Mouse (Mus musculus): ENCODE measurements around the gene Dip2c. TPM values are rescaled to one million over a fixed set of nuclear protein-coding genes. Genes with fewer than 3 reads are reported as not detected.

Gene Dip2c
- total RNA-seq, 1 experiment from 2014 or later = 2.2 TPM

DNA sequence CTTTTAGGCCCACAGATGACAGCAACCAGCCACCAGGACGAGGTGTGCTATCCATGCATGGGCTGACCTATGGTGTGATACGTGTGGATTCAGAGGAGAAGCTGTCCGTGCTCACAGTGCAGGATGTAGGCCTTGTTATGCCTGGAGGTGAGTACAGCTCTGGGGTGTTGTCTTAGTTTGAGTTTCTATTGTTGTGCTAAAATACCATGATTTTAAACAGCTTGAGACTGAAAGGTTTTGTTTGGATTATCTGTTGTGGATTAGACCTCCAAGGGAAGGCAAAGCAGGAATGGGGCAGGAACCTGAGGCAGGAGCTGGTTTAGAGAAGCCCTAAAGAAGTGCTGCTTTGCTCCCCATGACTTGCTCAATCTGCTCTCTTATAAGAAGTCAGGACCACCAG is 325.0 kb downstream of the Dip2c start:
- no peak for ATAC-seq (replicated peaks; ENCODE audit: insufficient number of reproducible peaks, low FRiP score, low TSS enrichment, poor library complexity, severe bottlenecking)

DNA sequence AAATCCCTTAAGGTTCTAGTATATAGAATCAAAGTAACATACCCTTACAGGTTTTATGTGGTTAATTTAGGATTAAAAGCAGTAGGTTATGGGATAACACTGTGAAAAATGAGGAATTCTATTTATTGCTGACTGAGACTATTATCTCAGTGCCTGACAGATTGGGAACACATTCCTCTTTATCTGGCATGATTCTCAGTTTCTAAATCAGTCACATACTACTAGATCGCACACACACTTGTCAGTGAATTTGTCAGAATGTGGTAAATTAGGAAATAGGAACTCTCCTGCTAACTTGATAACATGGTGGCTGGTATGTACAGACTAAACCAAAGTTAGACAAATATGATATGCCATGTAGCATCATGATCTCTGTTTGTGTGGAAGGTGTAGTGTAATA is 334.9 kb downstream of the Dip2c start:
- no peak for ATAC-seq (replicated peaks; ENCODE audit: insufficient number of reproducible peaks, low FRiP score, low TSS enrichment, poor library complexity, severe bottlenecking)

DNA sequence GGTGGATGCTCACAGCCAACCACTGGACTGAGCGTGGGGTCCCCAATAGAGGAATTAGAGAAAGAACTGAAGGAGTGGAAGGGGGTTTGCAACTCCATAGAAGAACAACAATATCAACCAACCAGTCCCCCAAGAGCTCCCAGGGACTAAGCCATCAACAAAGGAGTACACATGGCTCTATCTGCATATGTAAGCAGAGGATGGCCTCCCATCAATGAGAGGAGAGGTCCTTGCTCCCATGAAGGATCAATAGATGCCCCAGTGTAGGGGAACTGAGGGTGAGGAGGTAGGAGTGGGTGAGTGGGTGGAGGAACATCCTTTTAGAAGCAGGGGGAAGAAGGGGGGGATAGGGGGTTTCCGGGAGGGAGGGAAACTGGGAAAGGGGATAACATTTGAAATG is 356.4 kb downstream of the Dip2c start:
- no peak for ATAC-seq (replicated peaks; ENCODE audit: insufficient number of reproducible peaks, low FRiP score, low TSS enrichment, poor library complexity, severe bottlenecking)

DNA sequence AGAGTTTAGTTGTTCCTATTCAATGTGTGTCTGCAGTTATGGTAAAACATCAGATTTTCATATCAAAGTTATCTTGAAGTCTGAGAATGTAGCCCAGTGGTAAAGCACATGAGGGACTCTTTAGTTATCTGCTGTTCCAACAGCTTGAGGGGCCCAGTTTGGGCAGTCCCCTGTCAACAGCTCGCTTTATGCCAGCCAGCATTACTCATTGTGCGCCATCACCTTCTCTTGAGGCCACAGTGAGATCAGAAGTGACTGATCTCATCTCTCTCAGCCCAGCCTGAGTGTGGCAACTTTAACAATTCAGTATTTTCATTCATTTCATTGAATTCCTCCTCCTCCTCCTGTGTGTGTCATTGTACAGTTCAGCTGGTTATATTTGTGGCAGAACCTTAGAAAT is 359.6 kb downstream of the Dip2c start:
- ATAC-seq (replicated peaks; ENCODE audit: insufficient number of reproducible peaks, low FRiP score, low TSS enrichment, poor library complexity, severe bottlenecking) = no peak

DNA sequence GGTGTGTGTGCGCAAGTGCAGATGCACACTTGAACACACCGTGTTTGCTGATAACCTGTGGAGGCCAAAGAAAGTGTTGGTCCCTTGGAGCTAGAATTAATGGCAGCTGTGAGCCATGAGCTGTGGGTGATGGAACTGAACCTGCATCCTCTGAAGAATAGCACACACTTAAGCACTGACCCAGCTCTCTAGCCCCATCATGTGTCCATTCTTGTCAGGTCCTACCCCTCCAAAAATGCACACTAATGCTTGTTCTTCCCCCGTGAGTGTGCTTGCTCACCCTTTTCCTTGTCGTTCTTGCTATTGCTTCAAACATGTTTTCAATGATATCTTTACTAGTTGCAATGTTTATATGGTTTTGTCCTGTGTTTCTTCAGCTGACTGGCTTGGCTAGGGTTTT is 360.2 kb downstream of the Dip2c start:
- ATAC-seq (replicated peaks; ENCODE audit: insufficient number of reproducible peaks, low FRiP score, low TSS enrichment, poor library complexity, severe bottlenecking) = no peak

DNA sequence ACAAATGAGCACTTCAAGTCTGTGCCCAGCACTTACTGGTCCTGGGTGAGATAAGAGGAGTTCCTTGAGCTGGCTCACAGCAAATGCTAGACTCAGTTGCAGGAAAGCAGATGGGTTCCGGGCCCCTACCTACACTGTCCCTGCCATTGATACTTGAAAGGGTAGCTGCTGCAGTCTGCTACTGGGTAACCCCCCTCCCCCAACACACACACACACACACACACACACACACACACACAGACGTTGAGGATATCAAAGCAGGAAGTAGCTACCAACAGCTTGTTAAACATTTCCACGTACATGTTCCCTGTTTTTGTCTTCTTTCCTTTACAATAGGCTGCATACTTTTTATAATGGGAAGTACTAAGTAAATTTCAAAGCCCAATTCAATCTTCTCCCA is 361.6 kb downstream of the Dip2c start:
- ATAC-seq (replicated peaks; ENCODE audit: insufficient number of reproducible peaks, low FRiP score, low TSS enrichment, poor library complexity, severe bottlenecking) = no peak

DNA sequence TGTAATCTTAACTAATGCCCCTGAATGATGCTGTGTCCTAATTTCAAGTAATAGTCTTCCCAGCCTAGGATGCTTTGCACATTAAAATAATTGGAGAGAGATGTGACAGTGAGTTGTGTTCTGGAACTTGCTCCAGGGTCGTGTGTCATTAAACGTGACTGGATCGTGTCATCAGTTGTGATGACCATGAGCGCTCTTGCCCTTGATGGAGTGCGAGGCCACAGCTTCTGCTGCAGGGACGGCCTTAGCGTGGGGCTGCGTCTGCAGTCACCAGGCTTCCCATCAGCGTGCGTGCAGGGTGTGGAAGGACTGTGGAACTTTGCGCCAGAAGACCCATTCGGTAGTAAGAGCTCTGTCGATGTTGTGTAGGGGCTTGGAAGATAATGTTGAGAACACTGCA is 372.4 kb downstream of the Dip2c start:
- ATAC-seq (replicated peaks; ENCODE audit: insufficient number of reproducible peaks, low FRiP score, low TSS enrichment, poor library complexity, severe bottlenecking) = no peak

DNA sequence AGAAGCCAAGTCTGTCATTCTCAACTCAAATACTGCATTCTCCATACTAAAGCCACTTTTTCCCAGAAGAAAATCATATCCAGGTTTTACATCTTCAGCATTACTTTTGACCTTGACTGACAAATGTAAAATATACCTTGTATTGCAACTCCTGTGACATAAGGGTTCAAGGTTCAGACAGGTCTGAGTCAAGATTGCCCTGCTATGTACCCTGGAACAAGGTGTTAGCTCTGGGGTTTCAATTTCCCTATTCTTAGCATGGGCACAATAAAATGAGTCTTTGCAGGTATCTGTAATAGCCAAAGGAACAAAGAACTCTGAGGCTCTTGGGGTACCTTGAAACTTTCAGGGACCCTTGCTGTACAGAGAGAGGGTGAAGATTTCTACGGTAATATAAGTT is 373.6 kb downstream of the Dip2c start:
- no peak for ATAC-seq (replicated peaks; ENCODE audit: insufficient number of reproducible peaks, low FRiP score, low TSS enrichment, poor library complexity, severe bottlenecking)

DNA sequence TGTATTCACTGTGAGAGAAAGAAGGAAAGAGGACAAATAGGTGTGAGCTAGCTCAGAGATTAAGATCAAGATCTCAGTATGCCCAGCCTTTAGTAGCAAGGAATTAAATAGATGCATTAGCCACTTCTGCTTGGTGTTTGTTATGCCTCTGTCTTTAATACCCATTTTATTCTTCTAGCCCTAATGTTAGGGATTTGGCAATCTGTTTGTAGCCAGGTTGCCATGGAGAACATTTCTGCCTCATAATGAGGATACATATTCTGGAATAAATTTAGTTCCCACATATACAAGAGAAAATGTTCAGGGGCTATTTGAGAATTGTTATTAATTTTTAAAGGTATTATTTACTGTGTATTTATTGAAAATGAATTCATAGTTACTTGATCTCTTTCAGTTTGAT is 374.3 kb downstream of the Dip2c start:
- no peak for ATAC-seq (replicated peaks; ENCODE audit: insufficient number of reproducible peaks, low FRiP score, low TSS enrichment, poor library complexity, severe bottlenecking)

DNA sequence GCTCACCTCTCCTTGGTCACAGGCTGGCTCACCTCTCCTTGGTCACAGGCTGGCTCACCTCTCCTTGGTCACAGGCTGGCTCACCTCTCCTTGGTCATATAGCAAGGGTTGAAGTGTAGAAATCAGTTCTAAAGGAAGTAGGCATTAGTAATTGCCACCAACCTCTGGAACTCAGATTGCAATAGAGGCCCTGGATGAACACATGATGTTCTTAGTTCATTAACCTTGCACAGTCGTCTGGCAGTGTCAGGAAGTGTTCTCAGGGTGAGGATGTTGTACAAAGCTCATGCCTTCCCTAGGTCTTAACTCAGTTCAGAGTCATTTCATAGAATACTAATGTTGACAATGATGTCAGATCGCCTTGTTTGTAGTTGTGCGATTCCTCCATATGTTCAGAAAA is 376.7 kb downstream of the Dip2c start:
- no peak for ATAC-seq (replicated peaks; ENCODE audit: insufficient number of reproducible peaks, low FRiP score, low TSS enrichment, poor library complexity, severe bottlenecking)

DNA sequence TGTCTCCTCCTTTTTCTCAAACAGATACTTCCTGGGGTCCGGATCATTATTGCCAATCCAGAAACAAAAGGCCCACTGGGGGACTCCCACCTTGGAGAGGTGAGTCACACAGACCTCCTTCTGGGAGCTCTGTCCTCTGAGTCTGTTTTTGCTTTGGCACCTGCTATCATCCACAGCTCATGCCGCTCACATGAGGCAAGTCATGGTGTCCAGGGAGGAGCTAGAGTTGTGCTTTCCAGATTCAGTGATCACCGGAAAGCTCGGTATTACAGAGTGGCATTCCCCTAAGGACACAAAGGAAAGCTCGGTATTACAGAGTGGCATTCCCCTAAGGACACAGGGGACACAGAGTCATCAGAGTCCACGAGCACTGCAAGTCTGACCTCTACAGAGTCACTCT is 380.3 kb downstream of the Dip2c start:
- ATAC-seq (replicated peaks; ENCODE audit: insufficient number of reproducible peaks, low FRiP score, low TSS enrichment, poor library complexity, severe bottlenecking) = no peak

DNA sequence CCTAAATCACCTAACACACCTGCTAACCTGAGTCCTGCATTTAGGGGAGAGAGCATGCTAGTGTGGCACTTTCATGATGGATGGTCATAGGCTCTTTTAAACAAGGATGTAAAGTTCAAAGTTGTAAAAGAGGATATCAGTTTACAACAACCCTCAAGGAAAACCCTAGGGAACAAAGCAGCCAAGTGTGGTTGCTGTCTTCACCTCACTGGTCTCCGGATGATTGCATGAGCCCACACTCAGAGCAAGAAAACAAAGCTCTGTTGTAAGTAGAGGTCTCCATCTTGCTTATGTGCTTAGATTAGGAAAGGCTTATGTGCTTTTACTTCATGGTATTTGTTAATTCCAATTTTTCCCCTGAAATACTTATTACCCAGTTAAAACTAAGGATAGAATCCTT is 384.4 kb downstream of the Dip2c start:
- ATAC-seq (replicated peaks; ENCODE audit: insufficient number of reproducible peaks, low FRiP score, low TSS enrichment, poor library complexity, severe bottlenecking) = no peak

DNA sequence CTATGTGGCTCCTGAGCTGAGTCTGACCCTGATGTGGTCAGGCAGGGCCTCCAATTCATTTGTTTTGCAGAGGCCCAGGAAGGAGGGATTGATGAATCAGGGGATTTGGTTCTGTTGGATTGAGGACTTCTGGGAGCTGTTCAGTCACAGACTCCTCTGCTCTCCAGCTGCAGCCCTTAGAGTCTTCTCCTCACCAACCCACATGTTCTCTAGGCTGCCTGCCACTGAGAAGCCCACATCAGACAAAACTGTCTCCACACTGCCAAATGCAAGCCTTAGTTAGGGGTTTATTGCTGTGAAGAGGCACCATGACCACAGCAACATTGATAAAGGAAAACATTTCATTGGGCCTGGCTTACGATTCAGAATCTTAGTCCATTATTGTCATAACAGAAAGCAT is 387.3 kb downstream of the Dip2c start:
- no peak for ATAC-seq (replicated peaks; ENCODE audit: insufficient number of reproducible peaks, low FRiP score, low TSS enrichment, poor library complexity, severe bottlenecking)

DNA sequence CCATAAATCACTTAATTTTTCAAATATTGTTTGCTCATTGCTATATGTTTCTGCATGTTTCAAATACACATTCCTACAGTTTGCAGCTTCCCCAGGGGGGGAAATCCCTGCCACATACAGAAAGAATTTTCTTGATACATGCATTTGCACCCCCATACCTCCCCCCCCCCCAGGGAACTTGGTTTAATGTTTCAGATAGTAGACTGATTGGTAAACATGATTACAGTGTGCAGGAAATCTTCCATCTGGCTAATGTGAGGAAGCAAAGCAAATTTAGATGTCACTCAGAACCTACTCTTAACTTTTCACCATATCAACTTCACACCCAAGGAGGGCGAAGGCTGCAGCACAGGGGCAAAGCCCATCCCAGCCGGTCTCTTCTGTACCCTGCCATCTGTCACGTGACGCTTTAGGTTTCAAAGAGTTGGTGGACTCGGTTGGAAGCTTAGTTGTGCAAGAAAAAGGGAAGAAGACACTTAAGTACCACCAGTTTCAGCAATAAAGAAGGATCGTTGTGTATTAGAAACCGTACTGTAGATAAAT is 391.7 kb downstream of the Dip2c start:
- no peak for ATAC-seq (replicated peaks; ENCODE audit: insufficient number of reproducible peaks, low FRiP score, low TSS enrichment, poor library complexity, severe bottlenecking)

DNA sequence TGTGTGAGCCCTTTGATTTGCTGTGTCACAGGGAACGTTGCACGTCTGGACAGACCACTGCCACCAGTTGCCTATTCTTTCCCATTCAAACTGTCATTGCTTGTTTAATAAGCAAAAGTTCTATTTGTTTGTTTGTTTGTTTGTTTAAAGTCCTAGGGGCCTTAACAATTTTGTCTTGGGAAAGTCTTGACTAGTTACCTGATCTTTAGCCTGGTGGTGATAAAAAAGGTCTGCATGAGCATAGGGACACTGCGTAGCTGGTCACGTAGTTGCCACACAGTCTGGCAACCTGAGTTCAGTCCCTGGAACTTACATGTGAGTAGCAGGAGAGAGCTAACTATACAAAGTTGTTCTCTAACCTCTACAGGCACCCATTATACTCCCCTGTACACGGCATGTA is 392.9 kb downstream of the Dip2c start:
- ATAC-seq (replicated peaks; ENCODE audit: insufficient number of reproducible peaks, low FRiP score, low TSS enrichment, poor library complexity, severe bottlenecking) = no peak

DNA sequence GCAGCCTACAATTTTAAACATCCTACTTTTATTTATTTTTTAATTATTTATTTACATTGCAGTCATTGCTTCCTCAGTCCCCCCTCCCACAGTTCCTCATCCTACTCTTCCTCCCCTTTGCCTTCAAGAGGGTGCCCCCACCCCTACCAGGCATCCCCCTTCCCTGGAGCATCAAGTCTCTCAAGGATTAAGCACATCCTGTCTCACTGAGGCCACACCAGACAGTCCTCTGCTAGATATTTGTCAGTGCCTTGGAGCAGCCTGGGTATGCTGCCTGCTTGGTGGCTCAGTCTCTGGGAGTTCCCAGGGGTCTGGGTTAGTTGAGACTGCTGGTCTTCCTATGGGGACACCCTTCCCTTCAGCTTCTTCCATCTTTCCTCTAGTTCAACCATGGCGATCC is 397.8 kb downstream of the Dip2c start:
- no peak for ATAC-seq (replicated peaks; ENCODE audit: insufficient number of reproducible peaks, low FRiP score, low TSS enrichment, poor library complexity, severe bottlenecking)

DNA sequence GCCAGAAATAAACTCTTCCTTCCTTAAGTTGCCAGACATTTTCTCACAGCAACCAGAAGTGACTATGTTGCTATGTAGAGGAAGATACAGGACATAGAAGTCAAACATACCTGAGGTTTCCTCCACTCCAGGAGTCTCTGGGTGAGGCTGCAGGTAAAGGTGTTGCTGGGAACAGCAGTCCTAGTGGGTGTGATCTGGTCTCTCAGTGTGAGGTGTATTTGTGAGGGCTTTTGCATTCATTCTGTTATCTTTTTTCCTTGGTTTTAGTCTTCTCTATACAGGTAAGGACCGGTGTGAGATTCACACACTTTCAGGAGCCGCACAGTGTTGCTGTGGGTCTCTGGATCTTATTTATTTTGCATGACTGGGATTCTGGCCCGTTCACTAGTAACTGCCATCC is 405.2 kb downstream of the Dip2c start:
- ATAC-seq (replicated peaks; ENCODE audit: insufficient number of reproducible peaks, low FRiP score, low TSS enrichment, poor library complexity, severe bottlenecking) = no peak

DNA sequence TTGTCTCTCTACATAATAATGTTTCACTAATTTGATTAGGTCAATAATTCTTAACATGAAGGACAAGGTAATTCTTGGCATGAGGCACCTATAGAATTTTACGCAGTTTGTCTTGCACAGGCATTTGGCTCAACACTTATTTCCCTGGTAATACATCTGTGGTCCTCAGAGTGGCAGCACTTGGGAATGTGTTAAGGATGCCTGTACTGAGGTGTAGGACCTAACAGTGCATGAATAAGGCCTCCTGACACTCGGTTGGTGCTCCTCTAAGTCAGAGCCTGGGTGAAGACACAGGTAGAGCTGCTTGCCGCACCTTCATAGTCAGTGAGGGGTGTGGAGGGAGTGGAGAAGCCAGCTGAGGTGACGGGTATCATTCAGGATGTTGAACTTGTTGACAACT is 407.0 kb downstream of the Dip2c start:
- no peak for ATAC-seq (replicated peaks; ENCODE audit: insufficient number of reproducible peaks, low FRiP score, low TSS enrichment, poor library complexity, severe bottlenecking)

DNA sequence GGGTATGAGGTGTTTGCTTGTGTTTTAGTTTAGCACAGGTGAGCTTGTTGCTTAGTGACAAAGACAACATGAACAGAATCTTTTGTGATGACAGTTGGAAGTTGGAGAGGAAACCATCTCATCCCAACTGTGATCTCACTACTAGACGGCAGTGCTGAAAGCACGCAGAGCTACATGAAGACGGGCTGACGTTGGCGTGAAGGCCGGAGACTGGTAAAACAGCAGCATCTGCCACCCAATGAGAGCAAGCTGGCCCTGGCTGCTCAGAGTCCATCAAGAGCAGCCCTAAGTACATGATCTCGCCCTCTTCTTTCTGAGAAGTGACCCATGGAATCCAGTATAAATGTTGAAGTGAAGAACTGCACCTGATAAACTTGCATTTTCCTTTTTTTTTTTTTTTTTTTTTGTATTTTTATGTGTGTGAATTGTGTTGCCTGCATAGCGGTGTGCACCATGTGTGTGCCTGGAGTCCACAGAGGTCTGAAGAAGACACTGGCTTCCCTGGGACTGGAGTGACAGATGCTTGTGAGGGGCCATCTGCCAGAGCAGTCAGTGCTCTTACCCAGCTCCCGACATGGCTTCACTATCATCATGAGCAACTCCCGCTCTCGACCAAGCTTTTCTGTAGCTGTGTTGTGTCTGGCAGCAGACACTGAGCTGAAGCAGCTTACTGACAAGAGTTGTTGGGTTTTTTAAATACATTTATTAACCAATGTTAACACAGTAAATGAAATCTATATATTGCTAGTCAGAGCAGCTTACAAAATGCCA is 408.0 kb downstream of the Dip2c start:
- no peak for ATAC-seq (replicated peaks; ENCODE audit: insufficient number of reproducible peaks, low FRiP score, low TSS enrichment, poor library complexity, severe bottlenecking)

DNA sequence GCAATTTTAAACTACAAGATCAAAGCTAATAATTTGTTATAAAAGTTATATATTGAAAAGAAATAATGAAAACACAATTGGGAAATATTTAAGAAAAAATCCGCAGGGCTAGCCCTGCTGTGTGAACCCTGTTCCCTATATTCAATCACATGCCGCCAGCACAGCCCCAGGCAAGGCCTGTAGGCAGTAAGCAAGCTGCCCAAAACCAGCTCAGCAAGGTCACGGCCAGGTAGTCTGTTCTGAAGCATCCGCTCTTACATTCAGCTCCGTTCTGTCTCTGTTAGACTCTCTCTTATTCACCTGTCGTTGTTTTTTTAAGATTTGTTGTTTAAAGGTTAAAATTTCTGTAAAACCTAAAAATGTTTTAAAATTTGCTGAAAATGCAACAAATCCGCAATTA is 409.9 kb downstream of the Dip2c start:
- no peak for ATAC-seq (replicated peaks; ENCODE audit: insufficient number of reproducible peaks, low FRiP score, low TSS enrichment, poor library complexity, severe bottlenecking)

DNA sequence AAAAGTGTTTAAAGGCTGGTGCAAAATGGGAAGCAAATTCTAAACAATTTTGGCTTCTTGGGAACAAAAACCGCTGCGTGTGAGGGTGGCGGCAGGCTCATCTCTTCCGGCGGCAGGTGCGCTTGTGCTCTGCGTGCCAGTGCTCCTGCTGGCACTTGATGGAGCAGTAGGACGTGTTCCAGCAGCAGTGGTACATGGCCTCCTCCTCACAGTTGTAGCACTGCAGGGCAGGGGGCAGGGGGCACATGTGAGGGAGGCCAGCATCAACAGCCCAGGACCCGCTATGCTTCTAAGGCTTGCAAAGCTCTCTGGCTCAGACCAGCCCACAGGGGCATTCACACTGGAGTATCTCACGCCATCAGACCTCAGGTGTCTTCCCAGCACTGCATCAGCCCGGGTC is 410.4 kb downstream of the Dip2c start:
- ATAC-seq (replicated peaks; ENCODE audit: insufficient number of reproducible peaks, low FRiP score, low TSS enrichment, poor library complexity, severe bottlenecking) = no peak

All from monocyte, adult 5-6 weeks (primary cell).